Mouse (Mus musculus): ENCODE results near the gene Tfr2.
"Not testable (repeated sequence)": the region's sequence is repeated elsewhere in the genome, so short reads cannot be mapped to it uniquely, and the experiment has no call there.

Tfr2 gene

GRCm38 (mm10) chr5:137583670-137584169 lies 14.1 kb downstream of the Tfr2 start:
- DNase-seq (ENCODE audit: low read depth, low spot score), result no peak

GRCm38 (mm10) chr5:137584976-137585375 lies 15.3 kb downstream of the Tfr2 start:
- DNase-seq (ENCODE audit: low read depth, low spot score), result peak; percentile 47

- no peak for DNase-seq (ENCODE audit: low read depth, low spot score)
Observed at GRCm38 (mm10) chr5:137590507-137590906, 20.9 kb downstream of the Tfr2 start.

GRCm38 (mm10) chr5:137595921-137596320 lies 26.3 kb downstream of the Tfr2 start:
- no peak for DNase-seq (ENCODE audit: low read depth, low spot score)

GRCm38 (mm10) chr5:137596601-137597261 lies 27.1 kb downstream of the Tfr2 start:
- no peak for DNase-seq (ENCODE audit: low read depth, low spot score)

- no peak for DNase-seq (ENCODE audit: low read depth, low spot score)
Observed at GRCm38 (mm10) chr5:137597625-137598024, 28.0 kb downstream of the Tfr2 start.

GRCm38 (mm10) chr5:137598100-137598826 lies 28.6 kb downstream of the Tfr2 start:
- DNase-seq (ENCODE audit: low read depth, low spot score), result no peak

- DNase-seq (ENCODE audit: low read depth, low spot score), result no peak
Observed at GRCm38 (mm10) chr5:137599600-137599999, 30.0 kb downstream of the Tfr2 start.

- no peak for DNase-seq (ENCODE audit: low read depth, low spot score)
Observed at GRCm38 (mm10) chr5:137600281-137600618, 30.6 kb downstream of the Tfr2 start.

GRCm38 (mm10) chr5:137600619-137601364 lies 31.2 kb downstream of the Tfr2 start, which contains the start of gene Mospd3:
Gene Mospd3 (minus strand): TSS chr5:137601058.
- DNase-seq (ENCODE audit: low read depth, low spot score), result peak; percentile 94

GRCm38 (mm10) chr5:137601365-137601729 lies 31.7 kb downstream of the Tfr2 start:
- no peak for DNase-seq (ENCODE audit: low read depth, low spot score)

- no peak for DNase-seq (ENCODE audit: low read depth, low spot score)
Observed at GRCm38 (mm10) chr5:137607860-137608653, 38.4 kb downstream of the Tfr2 start.

- DNase-seq (ENCODE audit: low read depth, low spot score), result no peak
Observed at GRCm38 (mm10) chr5:137608654-137609190, 39.1 kb downstream of the Tfr2 start.

- DNase-seq (ENCODE audit: low read depth, low spot score), result no peak
Observed at GRCm38 (mm10) chr5:137609292-137609691, 39.7 kb downstream of the Tfr2 start.

- DNase-seq (ENCODE audit: low read depth, low spot score), result no peak
Observed at GRCm38 (mm10) chr5:137610056-137610455, 40.4 kb downstream of the Tfr2 start.

GRCm38 (mm10) chr5:137610548-137611244 lies 41.1 kb downstream of the Tfr2 start:
- DNase-seq (ENCODE audit: low read depth, low spot score), result no peak

- no peak for DNase-seq (ENCODE audit: low read depth, low spot score)
Observed at GRCm38 (mm10) chr5:137611245-137611602, 41.6 kb downstream of the Tfr2 start.

GRCm38 (mm10) chr5:137613076-137613475 lies 43.4 kb downstream of the Tfr2 start:
- no peak for DNase-seq (ENCODE audit: low read depth, low spot score)

- DNase-seq (ENCODE audit: low read depth, low spot score), result no peak
Observed at GRCm38 (mm10) chr5:137613550-137613949, 43.9 kb downstream of the Tfr2 start, which contains the start of gene Pcolce. Gene Pcolce (minus strand): TSS chr5:137613784.

- not testable (repeated sequence) for DNase-seq (ENCODE audit: low read depth, low spot score)
Observed at GRCm38 (mm10) chr5:137614921-137615320, 45.3 kb downstream of the Tfr2 start.

- DNase-seq (ENCODE audit: low read depth, low spot score), result no peak
Observed at GRCm38 (mm10) chr5:137615347-137615746, 45.7 kb downstream of the Tfr2 start.
